Mouse (Mus musculus) heart, adult 2 months (tissue): ENCODE data around the gene Lca5.

Experiments used
- CTCF ChIP-seq: fragments of 200-600 bp; IDR thresholded peaks from 2 replicates; pipeline ENCODE4 v1.8.1; 2022; ENCODE audit warnings: antibody characterized with exemption, mild to moderate bottlenecking, moderate library complexity
- POLR2A ChIP-seq: fragments of 200-500 bp; IDR thresholded peaks from 2 replicates; pipeline ENCODE4 v1.6.1; 2011; ENCODE audit warnings: mild to moderate bottlenecking, low read depth, low read length, control low read depth; ENCODE audit not compliant: insufficient read depth

- no peak for TF ChIP-seq CTCF
- no peak for TF ChIP-seq POLR2A
Measured at GRCm38 (mm10) chr9:83447176-83447575, 6.2 kb upstream of the Lca5 start.
